Mouse (Mus musculus): ENCODE measurements around the gene Fam71e1.

Fam71e1 gene

GRCm38 (mm10) chr7:44535657-44536589, 39.5 kb downstream of the Fam71e1 start:
- DNase-seq: no peak

- peak; percentile 79 for DNase-seq
Measured at GRCm38 (mm10) chr7:44536590-44536968, 40.2 kb downstream of the Fam71e1 start.

GRCm38 (mm10) chr7:44537009-44537408, 40.6 kb downstream of the Fam71e1 start:
- DNase-seq: no peak

GRCm38 (mm10) chr7:44537496-44537895, 41.1 kb downstream of the Fam71e1 start:
- peak; percentile 72 for DNase-seq

- no peak for DNase-seq
Measured at GRCm38 (mm10) chr7:44538756-44539624, 42.6 kb downstream of the Fam71e1 start.

GRCm38 (mm10) chr7:44542555-44542954, 46.2 kb downstream of the Fam71e1 start:
- peak; percentile 2 for DNase-seq

- no peak for DNase-seq
Measured at GRCm38 (mm10) chr7:44543071-44543470, 46.7 kb downstream of the Fam71e1 start.

- DNase-seq: no peak
Measured at GRCm38 (mm10) chr7:44546274-44546673, 49.9 kb downstream of the Fam71e1 start.

- peak; percentile 2 for DNase-seq
Measured at GRCm38 (mm10) chr7:44547041-44547440, 50.7 kb downstream of the Fam71e1 start.

GRCm38 (mm10) chr7:44547725-44548124, 51.3 kb downstream of the Fam71e1 start:
- no peak for DNase-seq

GRCm38 (mm10) chr7:44548497-44549087, 52.2 kb downstream of the Fam71e1 start, which contains the start of gene Pold1:
Gene Pold1, minus strand, starts transcription at chr7:44548849.
- DNase-seq: peak; percentile 99

- no peak for DNase-seq
Measured at GRCm38 (mm10) chr7:44549621-44550408, 53.4 kb downstream of the Fam71e1 start.

- no peak for DNase-seq
Measured at GRCm38 (mm10) chr7:44550409-44550678, 54.0 kb downstream of the Fam71e1 start.

Measured in cerebellum, adult 11 months (tissue).